Mouse (Mus musculus): ENCODE measurements around the gene Susd3.

Gene Susd3

GRCm38 (mm10) chr13:49209306-49209705 is 39.2 kb downstream of the Susd3 start:
- DNase-seq (ENCODE audit: low read depth), result no peak

- DNase-seq (ENCODE audit: low read depth), result no peak
Measured at GRCm38 (mm10) chr13:49206341-49206740, 42.2 kb downstream of the Susd3 start.

GRCm38 (mm10) chr13:49205381-49205998 is 43.0 kb downstream of the Susd3 start:
- DNase-seq (ENCODE audit: low read depth), result peak; percentile 88

- DNase-seq (ENCODE audit: low read depth), result no peak
Measured at GRCm38 (mm10) chr13:49202556-49202955, 46.0 kb downstream of the Susd3 start.

GRCm38 (mm10) chr13:49200688-49201087 is 47.8 kb downstream of the Susd3 start:
- DNase-seq (ENCODE audit: low read depth), result peak; percentile 25

GRCm38 (mm10) chr13:49199891-49200290 is 48.6 kb downstream of the Susd3 start:
- no peak for DNase-seq (ENCODE audit: low read depth)

- no peak for DNase-seq (ENCODE audit: low read depth)
Measured at GRCm38 (mm10) chr13:49198734-49199133, 49.8 kb downstream of the Susd3 start.

GRCm38 (mm10) chr13:49196766-49197165 is 51.7 kb downstream of the Susd3 start:
- DNase-seq (ENCODE audit: low read depth), result no peak

- no peak for DNase-seq (ENCODE audit: low read depth)
Measured at GRCm38 (mm10) chr13:49196211-49196610, 52.3 kb downstream of the Susd3 start.

GRCm38 (mm10) chr13:49195651-49196050 is 52.9 kb downstream of the Susd3 start:
- DNase-seq (ENCODE audit: low read depth), result no peak

- no peak for DNase-seq (ENCODE audit: low read depth)
Measured at GRCm38 (mm10) chr13:49194811-49195210, 53.7 kb downstream of the Susd3 start.

GRCm38 (mm10) chr13:49193650-49194049 is 54.9 kb downstream of the Susd3 start:
- no peak for DNase-seq (ENCODE audit: low read depth)

- DNase-seq (ENCODE audit: low read depth), result no peak
Measured at GRCm38 (mm10) chr13:49192156-49192855, 56.2 kb downstream of the Susd3 start.

- no peak for DNase-seq (ENCODE audit: low read depth)
Measured at GRCm38 (mm10) chr13:49191673-49192035, 56.9 kb downstream of the Susd3 start.

- DNase-seq (ENCODE audit: low read depth), result no peak
Measured at GRCm38 (mm10) chr13:49190876-49191672, 57.4 kb downstream of the Susd3 start.

GRCm38 (mm10) chr13:49189970-49190870 is 58.3 kb downstream of the Susd3 start:
- no peak for DNase-seq (ENCODE audit: low read depth)

- DNase-seq (ENCODE audit: low read depth), result no peak
Measured at GRCm38 (mm10) chr13:49188966-49189360, 59.5 kb downstream of the Susd3 start.

- no peak for DNase-seq (ENCODE audit: low read depth)
Measured at GRCm38 (mm10) chr13:49188219-49188965, 60.1 kb downstream of the Susd3 start.

- DNase-seq (ENCODE audit: low read depth), result peak; percentile 94
Measured at GRCm38 (mm10) chr13:49187288-49188218, 61.0 kb downstream of the Susd3 start, which contains the start of gene Ninj1. Ninj1 (plus strand) TSS chr13:49187485.

GRCm38 (mm10) chr13:49186798-49187287 is 61.7 kb downstream of the Susd3 start:
- DNase-seq (ENCODE audit: low read depth), result no peak
